Mouse (Mus musculus) kidney, postnatal 0 days (tissue): ENCODE measurements around the gene Stam2. TPM values are rescaled to one million over a fixed set of nuclear protein-coding genes. Genes with fewer than 3 reads are reported as not detected.

Experiments used
- ATAC-seq: fragments of 200-750 bp; cut with Nextera tagmentation; replicated peaks from 2 replicates; pipeline ENCODE4 v1.8.0; 2017; ENCODE audit warnings: low read depth, moderate number of reproducible peaks, moderate TSS enrichment, moderate library complexity; ENCODE audit not compliant: low FRiP score
- DNase-seq: peaks from one replicate; pipeline ENCODE4 v3.0.0-alpha.2; 2016; ENCODE audit warnings: low spot score
- H3K27ac ChIP-seq: fragments of 300-500 bp; sonication (generic); 2 replicates; pipeline ENCODE4 v1.5.1; 2014; ENCODE audit warnings: mild to moderate bottlenecking
- H3K27me3 ChIP-seq: fragments of 300-500 bp; sonication (generic); 2 replicates; pipeline ENCODE4 v1.6.1; 2014; ENCODE audit warnings: low read length, mixed read lengths; ENCODE audit not compliant: insufficient read depth
- H3K36me3 ChIP-seq: fragments of 300-500 bp; sonication (generic); 2 replicates; pipeline ENCODE4 v1.6.1; 2014; ENCODE audit warnings: low read length, mixed read lengths; ENCODE audit not compliant: insufficient read depth
- H3K4me1 ChIP-seq: fragments of 300-500 bp; sonication (generic); replicated peaks from 2 replicates; pipeline ENCODE4 v1.6.1; 2014; ENCODE audit warnings: antibody characterized with exemption, low read length, mixed read lengths; ENCODE audit not compliant: insufficient read depth
- H3K4me2 ChIP-seq: fragments of 300-500 bp; sonication (generic); 2 replicates; pipeline ENCODE4 v1.6.1; 2014; ENCODE audit warnings: mild to moderate bottlenecking, low read length, moderate library complexity, mixed read lengths
- H3K4me3 ChIP-seq: fragments of 300-500 bp; sonication (generic); replicated peaks from 2 replicates; pipeline ENCODE4 v1.5.1; 2014; ENCODE audit warnings: low read depth, low read length
- H3K9ac ChIP-seq: fragments of 300-500 bp; sonication (generic); 2 replicates; pipeline ENCODE4 v1.6.1; 2014; ENCODE audit warnings: low read depth, low read length
- H3K9me3 ChIP-seq: fragments of 300-500 bp; sonication (generic); replicated peaks from 2 replicates; pipeline ENCODE4 v1.6.1; 2016; ENCODE audit warnings: low read length, inconsistent platforms, mixed read lengths
- CTCF ChIP-seq: IDR thresholded peaks from 2 replicates; pipeline ENCODE4 v1.5.1; 2016; ENCODE audit warnings: antibody characterized with exemption, low read depth, mild to moderate bottlenecking, moderate library complexity
- WGBS: fragments of 180-500 bp; shearing (Covaris S2); extraction: QIAGEN DNeasy Blood & Tissue Kit; methylation state at CpG from one replicate; pipeline ENCODE4 v1.1.7; 2014; 5-methylcytosine and 5-hydroxymethylcytosine counted together
- polyA plus RNA-seq: library from polyadenylated mRNA; unstranded; fragments of >200 nt; fragmentation: Nextera tagmentation; extraction: Ambion mirVana; gene quantifications from 2 replicates; pipeline ENCODE4 v1.2.1, GENCODE M21; 2015

The Stam2 gene
- 29.8 and 33.7 TPM in 2 replicates for polyA plus RNA-seq

- Histone ChIP-seq H3K27ac (peak within 1 kb of the TSS; percentile 99), H3K36me3 (no peaks in the 10 kb centered on the region), H3K4me2 (peak within 1 kb of the TSS; percentile 79), H3K27me3 (no peaks in the 10 kb centered on the region), H3K4me1 (no peaks in the 10 kb centered on the region), H3K4me3 (peak within 1 kb of the TSS; percentile 65), H3K9me3 (no peaks in the 10 kb centered on the region), H3K9ac (peak within 1 kb of the TSS; percentile 97)
- TF ChIP-seq CTCF: peak; percentile 35; the same call in 1 of the 2 replicates
- WGBS: 7% methylated on average over 54 of the region's 54 CpGs
- DNase-seq: peak; percentile 96
- peak; percentile 93 for ATAC-seq
Observed at GRCm38 (mm10) chr2:52742256-52743158, at the start of gene Stam2. Stam2 (minus strand) TSS chr2:52742281.

GRCm38 (mm10) chr2:52785106-52785721, 43.1 kb upstream of the Stam2 start:
- WGBS: 28% methylated on average over 3 of the region's 3 CpGs
- Histone ChIP-seq H3K4me1 (no peaks in the 10 kb centered on the region), H3K27me3 (no peaks in the 10 kb centered on the region), H3K9me3 (no peaks in the 10 kb centered on the region), H3K27ac (no peak overlapping the region), H3K9ac (no peak overlapping the region), H3K4me3 (no peak overlapping the region), H3K36me3 (no peaks in the 10 kb centered on the region), H3K4me2 (no peak overlapping the region)
- DNase-seq (peak; percentile 52), ATAC-seq (0 out of 2 replicates have a peak, but pooled peaks have one; percentile 40)
- TF ChIP-seq CTCF: no peak

- 82% methylated on average over 10 of the region's 10 CpGs for WGBS
Observed at GRCm38 (mm10) chr2:52779987-52780386, 37.9 kb upstream of the Stam2 start.

GRCm38 (mm10) chr2:52779381-52779780, 37.3 kb upstream of the Stam2 start:
- DNase-seq: peak; percentile 82
- H3K4me2 ChIP-seq: peak overlapping the region; percentile 7; the same call in 1 of the 2 replicates
- WGBS: 66% methylated on average over 9 of the region's 9 CpGs

More at GRCm38 (mm10) chr2:52779987-52780386, 37.9 kb upstream of the Stam2 start:
- ATAC-seq (no peak), DNase-seq (no peak)
- Histone ChIP-seq H3K9ac (no peak overlapping the region), H3K9me3 (no peaks in the 10 kb centered on the region), H3K4me3 (no peak overlapping the region), H3K27ac (no peak overlapping the region), H3K27me3 (no peaks in the 10 kb centered on the region), H3K4me2 (no peak overlapping the region), H3K36me3 (no peaks in the 10 kb centered on the region), H3K4me1 (no peaks in the 10 kb centered on the region)
- no peak for TF ChIP-seq CTCF

GRCm38 (mm10) chr2:52777839-52778238, 35.8 kb upstream of the Stam2 start:
- WGBS: 81% methylated on average over 2 of the region's 2 CpGs
- no peaks in the 10 kb centered on the region for H3K4me1 ChIP-seq
- DNase-seq (no peak), ATAC-seq (no peak)
- no peak overlapping the region for H3K9ac ChIP-seq
- H3K4me2 ChIP-seq: no peak overlapping the region
- H3K36me3 ChIP-seq: no peaks in the 10 kb centered on the region
- H3K27me3 ChIP-seq: no peaks in the 10 kb centered on the region
- TF ChIP-seq CTCF: no peak
- no peak overlapping the region for H3K4me3 ChIP-seq
- no peaks in the 10 kb centered on the region for H3K9me3 ChIP-seq
- H3K27ac ChIP-seq: no peak overlapping the region

More at GRCm38 (mm10) chr2:52779381-52779780, 37.3 kb upstream of the Stam2 start:
- no peaks in the 10 kb centered on the region for H3K27me3 ChIP-seq
- H3K9me3 ChIP-seq: no peaks in the 10 kb centered on the region
- H3K4me3 ChIP-seq: no peak overlapping the region
- H3K27ac ChIP-seq: no peak overlapping the region
- H3K36me3 ChIP-seq: no peaks in the 10 kb centered on the region
- TF ChIP-seq CTCF: no peak
- H3K9ac ChIP-seq: no peak overlapping the region
- ATAC-seq: no peak; the same call in 1 of the 2 replicates
- no peaks in the 10 kb centered on the region for H3K4me1 ChIP-seq

GRCm38 (mm10) chr2:52774373-52774772, 32.3 kb upstream of the Stam2 start:
- TF ChIP-seq CTCF: no peak
- H3K9me3 ChIP-seq: no peaks in the 10 kb centered on the region
- H3K27ac ChIP-seq: no peak overlapping the region
- H3K9ac ChIP-seq: no peak overlapping the region
- ATAC-seq: no peak
- no peak overlapping the region for H3K4me3 ChIP-seq
- 77% methylated on average over 1 of the region's 1 CpGs for WGBS
- no peak overlapping the region for H3K4me2 ChIP-seq
- no peaks in the 10 kb centered on the region for H3K4me1 ChIP-seq
- H3K27me3 ChIP-seq: no peaks in the 10 kb centered on the region
- DNase-seq: no peak
- no peaks in the 10 kb centered on the region for H3K36me3 ChIP-seq
